Mouse (Mus musculus) left cerebral cortex, adult 9 months (tissue): Measurements from ENCODE around the gene Nptx1.

ENCODE experiments used
- DNase-seq, 2 experiments: peaks; one replicate each; pipeline ENCODE4 v3.0.0; 2022; ENCODE audit warnings: low spot score in 2 of 2

The Nptx1 gene

DNA sequence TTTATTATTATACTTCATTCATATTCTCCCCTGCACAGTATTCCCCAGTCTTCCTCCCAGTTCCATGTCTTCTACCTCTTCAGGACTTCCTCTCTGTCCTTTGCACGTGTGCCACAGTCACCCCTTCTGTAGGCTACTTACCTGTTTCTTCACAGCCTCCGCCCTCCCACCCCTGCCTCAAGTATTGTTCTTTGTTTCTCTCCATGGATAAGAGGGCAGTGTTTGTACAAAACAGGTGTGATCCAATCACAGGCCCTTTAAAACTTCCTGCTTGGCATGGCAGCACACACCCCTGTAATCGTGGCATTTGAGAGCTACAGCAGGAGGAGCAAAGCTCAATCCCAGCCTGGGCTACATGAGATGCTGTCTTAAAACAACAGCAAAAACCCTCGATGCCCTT is 54.0 kb downstream of the Nptx1 start:
- no peak for DNase-seq

DNA sequence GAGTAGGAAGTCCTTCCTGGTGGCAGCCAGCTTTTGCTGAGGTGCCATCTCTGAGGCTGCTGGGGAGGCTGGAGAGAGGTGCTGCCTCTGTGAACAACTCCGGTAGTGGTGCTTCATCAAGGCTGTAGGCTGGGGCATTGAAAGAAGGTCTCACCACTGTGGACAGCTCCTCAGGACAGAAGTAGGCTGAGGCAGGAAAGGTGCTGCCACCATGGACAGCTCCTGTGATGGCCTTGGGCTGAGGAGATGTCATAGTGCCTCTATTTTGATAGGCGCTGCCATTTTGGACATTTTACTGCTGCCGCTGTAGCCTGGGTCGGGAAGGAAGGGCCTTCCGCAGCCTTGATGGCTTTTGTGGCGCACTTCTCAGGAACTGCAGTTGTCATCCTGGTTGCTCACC is 54.7 kb downstream of the Nptx1 start:
- DNase-seq: no peak

- no peak for DNase-seq
Observed at GRCm38 (mm10) chr11:119491690-119492087, 55.9 kb downstream of the Nptx1 start.

DNA sequence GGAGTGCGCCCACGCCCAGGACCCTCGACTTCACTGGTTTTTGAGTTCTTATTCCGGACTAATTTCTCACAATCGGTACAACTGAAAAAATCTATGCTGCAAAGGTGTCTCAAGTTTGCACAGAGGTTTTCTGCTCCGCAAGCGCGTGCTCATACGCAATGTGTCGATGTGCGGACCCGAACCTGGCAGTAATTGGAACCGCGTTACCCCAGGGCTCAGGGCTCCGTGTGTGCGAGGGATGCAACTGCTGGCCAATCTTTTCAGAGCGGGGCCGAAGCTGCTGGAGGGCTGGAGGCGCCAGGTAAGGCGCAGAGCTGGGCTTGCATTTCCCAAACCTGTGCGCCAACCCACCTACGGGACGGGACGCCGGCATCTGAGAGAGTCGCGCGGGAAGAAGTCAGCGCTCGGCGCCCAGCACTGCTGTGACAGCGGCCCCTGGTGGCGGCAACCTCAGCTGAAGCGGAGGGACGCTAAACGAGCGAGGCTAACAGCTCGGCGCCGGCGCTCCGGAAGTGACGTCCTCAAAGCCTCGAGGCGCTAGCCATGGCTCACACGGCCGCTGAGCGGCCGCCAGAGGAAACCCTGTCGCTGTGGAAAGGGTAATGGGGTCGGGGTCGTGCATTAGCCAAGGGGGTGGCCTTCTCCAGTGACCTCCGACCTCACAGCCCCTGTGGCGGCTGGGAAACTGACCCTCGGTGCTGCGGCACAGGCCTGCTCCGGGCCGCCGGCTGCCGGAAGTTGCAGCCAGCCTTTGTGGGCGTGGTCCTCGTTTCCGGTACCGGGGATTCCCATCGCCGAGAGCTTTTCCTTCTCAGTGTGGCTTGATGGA is 56.5 kb downstream of the Nptx1 start, which contains the start of gene Endov:
TSS of gene Endov (plus strand) at position 487 of the 829 bp plus-strand sequence.
- peak; percentile 89 to 97 for DNase-seq
